Mouse (Mus musculus) heart, adult 2 months (tissue): ENCODE results near the gene Ldlr. TPM values are rescaled to one million over a fixed set of nuclear protein-coding genes. Genes with fewer than 3 reads are reported as not detected.

ENCODE experiments used
- DNase-seq, 2 experiments: peaks; one replicate each; pipeline ENCODE4 v3.0.0; 2021
- H3K27ac ChIP-seq: fragments of 200-600 bp; 2 replicates; pipeline ENCODE4 v1.8.1; 2022
- H3K27me3 ChIP-seq: fragments of 200-500 bp; 2 replicates; pipeline ENCODE4 v1.6.1; 2012; ENCODE audit warnings: mild to moderate bottlenecking, low read length, inconsistent platforms, mixed read lengths; ENCODE audit not compliant: control insufficient read depth, insufficient read depth
- H3K36me3 ChIP-seq: fragments of 200-500 bp; 2 replicates; pipeline ENCODE4 v1.6.1; 2012; ENCODE audit warnings: low read length, inconsistent platforms; ENCODE audit not compliant: control insufficient read depth, insufficient read depth
- H3K4me1 ChIP-seq: fragments of 200-500 bp; 2 replicates; pipeline ENCODE4 v1.6.1; 2011; ENCODE audit warnings: low read length; ENCODE audit not compliant: control insufficient read depth, insufficient read depth
- H3K4me3 ChIP-seq: fragments of 200-600 bp; 2 replicates; pipeline ENCODE4 v1.8.1; 2022
- H3K79me2 ChIP-seq: fragments of 200-500 bp; replicated peaks from 2 replicates; pipeline ENCODE4 v1.6.1; 2012; ENCODE audit warnings: mild to moderate bottlenecking, inconsistent platforms, low read length, moderate library complexity, mixed read lengths; ENCODE audit not compliant: control insufficient read depth, insufficient read depth
- H3K9ac ChIP-seq: fragments of 200-500 bp; 2 replicates; pipeline ENCODE4 v1.6.1; 2012; ENCODE audit warnings: low read depth, mild to moderate bottlenecking, control low read depth, inconsistent platforms, low read length, mixed read lengths
- CTCF ChIP-seq: fragments of 200-600 bp; IDR thresholded peaks from 2 replicates; pipeline ENCODE4 v1.8.1; 2022; ENCODE audit warnings: antibody characterized with exemption, mild to moderate bottlenecking, moderate library complexity
- EP300 ChIP-seq: fragments of 200-500 bp; IDR thresholded peaks from 2 replicates; pipeline ENCODE4 v1.6.1; 2011; ENCODE audit warnings: low read depth, low read length, control low read depth; ENCODE audit not compliant: insufficient read depth
- POLR2A ChIP-seq: fragments of 200-500 bp; IDR thresholded peaks from 2 replicates; pipeline ENCODE4 v1.6.1; 2011; ENCODE audit warnings: mild to moderate bottlenecking, low read depth, low read length, control low read depth; ENCODE audit not compliant: insufficient read depth
- WGBS: fragments of 180-500 bp; shearing (Covaris S2); methylation state at CpG from one replicate; pipeline ENCODE4 v1.1.7; 2018; 5-methylcytosine and 5-hydroxymethylcytosine counted together
- intact Hi-C: fragments of 180-260 bp; cut with DNase I; formaldehyde crosslinking; loops from one replicate; pipeline ENCODE4 v1.15.1; 2025
- polyA plus RNA-seq: library from polyadenylated mRNA; depleted of rRNA; stranded (reverse); fragments of >200 nt; gene quantifications from 2 replicates; pipeline ENCODE4 v1.2.3, GENCODE M21; 2012
- total RNA-seq, 2 experiments: library from RNA; stranded (reverse); gene quantifications; 2 replicates each; pipeline ENCODE4 v1.2.3; 2021

Gene Ldlr
- total and polyA plus RNA-seq, 3 experiments: 3.4 to 7.2 (median 4.2) TPM

- no peak overlapping the region for H3K27ac ChIP-seq
- H3K27me3 ChIP-seq: no peaks in the 10 kb centered on the region
- intact Hi-C loops: no loop called here
- no peak for DNase-seq
- peaks cover 3% of the 10 kb centered on the region; the same call in 1 of the 2 replicates for H3K4me1 ChIP-seq
- H3K79me2 ChIP-seq: no peaks in the 10 kb centered on the region
- no peak for TF ChIP-seq CTCF
- no peak for TF ChIP-seq EP300
- no peak for TF ChIP-seq POLR2A
- no peak overlapping the region for H3K9ac ChIP-seq
- WGBS: 85% methylated on average over 10 of the region's 10 CpGs
- H3K36me3 ChIP-seq: no peaks in the 10 kb centered on the region
- no peak overlapping the region for H3K4me3 ChIP-seq
Observed at GRCm38 (mm10) chr9:21728261-21728832, 5.1 kb downstream of the Ldlr start.

GRCm38 (mm10) chr9:21729264-21729663 lies 6.0 kb downstream of the Ldlr start:
- WGBS: 56% methylated on average over 7 of the region's 7 CpGs
- no peak overlapping the region for H3K9ac ChIP-seq
- intact Hi-C loops: no loop called here

GRCm38 (mm10) chr9:21732288-21732687 lies 9.0 kb downstream of the Ldlr start:
- intact Hi-C loops: no loop called here
- Histone ChIP-seq H3K9ac (no peak overlapping the region), H3K27me3 (no peaks in the 10 kb centered on the region), H3K4me3 (no peak overlapping the region), H3K36me3 (no peaks in the 10 kb centered on the region), H3K4me1 (peaks cover 2% of the 10 kb centered on the region; the same call in 1 of the 2 replicates), H3K27ac (no peak overlapping the region), H3K79me2 (no peaks in the 10 kb centered on the region)
- no peak for DNase-seq
- 93% methylated on average over 9 of the region's 9 CpGs for WGBS
- no peak for TF ChIP-seq CTCF
- TF ChIP-seq POLR2A: no peak
- TF ChIP-seq EP300: no peak

More at GRCm38 (mm10) chr9:21729264-21729663, 6.0 kb downstream of the Ldlr start:
- no peaks in the 10 kb centered on the region for H3K27me3 ChIP-seq
- no peak for DNase-seq
- H3K4me1 ChIP-seq: peaks cover 3% of the 10 kb centered on the region; the same call in 1 of the 2 replicates
- H3K4me3 ChIP-seq: no peak overlapping the region
- no peak overlapping the region for H3K27ac ChIP-seq
- no peaks in the 10 kb centered on the region for H3K36me3 ChIP-seq
- no peaks in the 10 kb centered on the region for H3K79me2 ChIP-seq
- TF ChIP-seq EP300 (no peak), CTCF (no peak), POLR2A (no peak)

GRCm38 (mm10) chr9:21733446-21733845 lies 10.2 kb downstream of the Ldlr start:
- no peak overlapping the region for H3K27ac ChIP-seq
- no peaks in the 10 kb centered on the region for H3K79me2 ChIP-seq
- no peak overlapping the region for H3K9ac ChIP-seq
- no peaks in the 10 kb centered on the region for H3K27me3 ChIP-seq
- peaks cover 2% of the 10 kb centered on the region; the same call in 1 of the 2 replicates for H3K4me1 ChIP-seq
- H3K36me3 ChIP-seq: no peaks in the 10 kb centered on the region
- intact Hi-C loops: no loop called here
- TF ChIP-seq POLR2A (no peak), EP300 (no peak), CTCF (no peak)
- WGBS: 95% methylated on average over 17 of the region's 17 CpGs
- DNase-seq: no peak
- H3K4me3 ChIP-seq: no peak overlapping the region

- 96% methylated on average over 7 of the region's 7 CpGs for WGBS
- no peak for DNase-seq
- Histone ChIP-seq H3K27ac (no peak overlapping the region), H3K4me1 (peaks cover 2% of the 10 kb centered on the region; the same call in 1 of the 2 replicates), H3K27me3 (no peaks in the 10 kb centered on the region), H3K79me2 (no peaks in the 10 kb centered on the region), H3K9ac (no peak overlapping the region), H3K4me3 (no peak overlapping the region), H3K36me3 (no peaks in the 10 kb centered on the region)
- no peak for TF ChIP-seq EP300
- TF ChIP-seq CTCF: no peak
- TF ChIP-seq POLR2A: no peak
- intact Hi-C loops: no loop called here
Observed at GRCm38 (mm10) chr9:21733989-21734388, 10.7 kb downstream of the Ldlr start.

- no peaks in the 10 kb centered on the region for H3K27me3 ChIP-seq
- H3K4me3 ChIP-seq: no peak overlapping the region
- intact Hi-C loops: no loop called here
- no peak for DNase-seq
- no peaks in the 10 kb centered on the region for H3K36me3 ChIP-seq
- H3K9ac ChIP-seq: no peak overlapping the region
- no peak for TF ChIP-seq POLR2A
- TF ChIP-seq CTCF: no peak
- no peak for TF ChIP-seq EP300
- WGBS: 94% methylated on average over 14 of the region's 14 CpGs
- H3K79me2 ChIP-seq: no peaks in the 10 kb centered on the region
- no peaks in the 10 kb centered on the region for H3K4me1 ChIP-seq
- H3K27ac ChIP-seq: no peak overlapping the region
Observed at GRCm38 (mm10) chr9:21735126-21735525, 11.8 kb downstream of the Ldlr start.
